Mouse (Mus musculus): ENCODE measurements at regions not wholly inside any gene's neighbourhood (a gene's known extent, or its start where the extent isn't known, plus 50 kb on each side); places are given as distances from the start of the nearest gene placed in this dataset.

- DNase-seq (ENCODE audit: low spot score): no peak
Measured at GRCm38 (mm10) chr14:80482771-80483170, 498.9 kb downstream of the Olfm4 start.

- no peak for DNase-seq (ENCODE audit: low spot score)
Measured at GRCm38 (mm10) chr14:80484256-80484655, 500.4 kb downstream of the Olfm4 start.

- DNase-seq (ENCODE audit: low spot score): no peak
Measured at GRCm38 (mm10) chr14:80485149-80485548, 501.3 kb downstream of the Olfm4 start.

- DNase-seq (ENCODE audit: low spot score): no peak
Measured at GRCm38 (mm10) chr14:80486605-80487004, 502.7 kb downstream of the Olfm4 start.

- no peak for DNase-seq (ENCODE audit: low spot score)
Measured at GRCm38 (mm10) chr14:80492043-80492900, 508.4 kb downstream of the Olfm4 start.

GRCm38 (mm10) chr14:80492901-80493279 lies 509.0 kb downstream of the Olfm4 start:
- no peak for DNase-seq (ENCODE audit: low spot score)

GRCm38 (mm10) chr14:80504351-80504750 lies 520.5 kb downstream of the Olfm4 start:
- DNase-seq (ENCODE audit: low spot score): no peak

GRCm38 (mm10) chr14:80516626-80517025 lies 532.7 kb downstream of the Olfm4 start:
- no peak for DNase-seq (ENCODE audit: low spot score)

GRCm38 (mm10) chr14:80521216-80521615 lies 537.3 kb downstream of the Olfm4 start:
- DNase-seq (ENCODE audit: low spot score): no peak

- DNase-seq (ENCODE audit: low spot score): no peak
Measured at GRCm38 (mm10) chr14:80521631-80522030, 537.8 kb downstream of the Olfm4 start.

GRCm38 (mm10) chr14:80522536-80522935 lies 538.7 kb downstream of the Olfm4 start:
- DNase-seq (ENCODE audit: low spot score): no peak

- DNase-seq (ENCODE audit: low spot score): no peak
Measured at GRCm38 (mm10) chr14:80528419-80529028, 544.6 kb downstream of the Olfm4 start.

- no peak for DNase-seq (ENCODE audit: low spot score)
Measured at GRCm38 (mm10) chr14:80536044-80536745, 552.3 kb downstream of the Olfm4 start.

- DNase-seq (ENCODE audit: low spot score): no peak
Measured at GRCm38 (mm10) chr14:80559950-80560349, 576.1 kb downstream of the Olfm4 start.

All from MN1 (cell line).